Comparison of ENCODE assay signal across 7 mouse cellular contexts in genomic region chr13:45000836-45001227, GRCm38 (mm10). TPM values are rescaled to one million over a fixed set of nuclear protein-coding genes. Genes with fewer than 3 reads are reported as not detected.
DNase-seq lines count a peak whose midpoint lies in the region; ATAC-seq and TF ChIP-seq lines count a peak whose summit lies in the region.

No protein-coding gene starts in this region.

- H3K36me3 ChIP-seq in G1E (replicated peaks): peaks cover 25% of the 10 kb centered on the region
- H3K36me3 ChIP-seq in kidney, embryonic 14.5 days (ENCODE audit: control insufficient read depth, insufficient read depth, low read length): peaks cover 7% of the 10 kb centered on the region; the same call in 1 of the 2 replicates

- peak; percentile 61 for DNase-seq in CD4-positive helper T cell, adult 2 months (ENCODE audit: low read depth, low spot score)
- peak; percentile 59 for DNase-seq in G1E (ENCODE audit: low spot score)
- peak; percentile 36 to 38 for DNase-seq in cerebellum, postnatal 36 days
- peak; percentile 53 for DNase-seq in heart, adult 8-10 months (ENCODE audit: low spot score)
- DNase-seq in lung, postnatal 10 days: peak; percentile 62
- peak; percentile 30 for DNase-seq in spleen, adult 12 weeks (ENCODE audit: low spot score)

- H3K27me3 ChIP-seq in G1E (ENCODE audit: insufficient read depth, low read length): no peaks in the 10 kb centered on the region
- no peaks in the 10 kb centered on the region for H3K27me3 ChIP-seq in kidney, embryonic 14.5 days (ENCODE audit: control insufficient read depth, insufficient read depth, low read length)

- peak overlapping the region; percentile 76; the same call in 1 of the 2 replicates for H3K27ac ChIP-seq in kidney, embryonic 14.5 days (ENCODE audit: low read depth, low read length)

- peak overlapping the region; percentile 94 for H3K4me3 ChIP-seq in G1E (ENCODE audit: low read depth, low read length)
- peak overlapping the region; percentile 89 for H3K4me3 ChIP-seq in kidney, embryonic 14.5 days (ENCODE audit: low read length)

- H3K4me2 ChIP-seq in kidney, embryonic 14.5 days (replicated peaks; ENCODE audit: low read depth, low read length): peak overlapping the region; percentile 65

- H3K4me1 ChIP-seq in G1E (ENCODE audit: insufficient read depth, low read depth, low read length): peaks cover 20% of the 10 kb centered on the region
- peaks cover 3% of the 10 kb centered on the region; the same call in 1 of the 2 replicates for H3K4me1 ChIP-seq in kidney, embryonic 14.5 days (ENCODE audit: control insufficient read depth, insufficient read depth, low read length)

- H3K9me3 ChIP-seq in G1E (replicated peaks): no peaks in the 10 kb centered on the region
- H3K9me3 ChIP-seq in kidney, embryonic 14.5 days (ENCODE audit: control insufficient read depth, low read length): no peaks in the 10 kb centered on the region

- 0 out of 2 replicates have a peak, but pooled peaks have one; percentile 18 for TF ChIP-seq CTCF in G1E (IDR thresholded peaks at IDR 0.05; ENCODE audit: low read depth, low read length)

- H3K9ac ChIP-seq in kidney, embryonic 14.5 days (ENCODE audit: low read depth, low read length): peak overlapping the region; percentile 87

- peak; percentile 37; the same call in 1 of the 2 replicates for ATAC-seq in G1E (ENCODE audit: extremely low read depth, insufficient number of reproducible peaks, low FRiP score, poor library complexity, severe bottlenecking)
- peak; percentile 3; the same call in 1 of the 2 replicates for ATAC-seq in kidney, embryonic 14.5 days (ENCODE audit: low FRiP score, low TSS enrichment)

- 19% methylated on average over 7 of the region's 7 CpGs for WGBS in kidney, embryonic 14.5 days

RNA-seq across cellular contexts. Expression of gene Dtnbp1, which starts 1.1 kb away (rescaled TPM):
- total RNA-seq in G1E (2014; fragmentation: Nextera tagmentation) (20.8 and 28.2 TPM in 2 replicates), G1E (2017) (33.3 and 36.6 TPM in 2 replicates)
- 16.7 and 19.2 TPM in 2 replicates for polyA plus RNA-seq in G1E (2012)
- 100 to 1,000 TPM; 126 to 144 (median 133) TPM for total RNA-seq in heart, adult 8-10 months (2022)
- polyA plus RNA-seq in kidney, embryonic 14.5 days (2014; fragmentation: Nextera tagmentation; extraction: Ambion mirVana): 81.7 and 82.3 TPM in 2 replicates

Comparison
In these comparisons a context has a peak if more than half of its experiments do, and no peak if none do; other contexts are left out.
1. Peak in every context shown above with its lines: DNase-seq, ATAC-seq, H3K4me3 ChIP-seq and H3K27ac ChIP-seq.